Mouse (Mus musculus) embryo, embryonic 10 days (tissue): Measurements from ENCODE around the gene Aqr.

Experiments
- DNase-seq: peaks from one replicate; pipeline ENCODE4 v3.0.0-alpha.2; 2015; ENCODE audit warnings: low spot score

The Aqr gene

DNA sequence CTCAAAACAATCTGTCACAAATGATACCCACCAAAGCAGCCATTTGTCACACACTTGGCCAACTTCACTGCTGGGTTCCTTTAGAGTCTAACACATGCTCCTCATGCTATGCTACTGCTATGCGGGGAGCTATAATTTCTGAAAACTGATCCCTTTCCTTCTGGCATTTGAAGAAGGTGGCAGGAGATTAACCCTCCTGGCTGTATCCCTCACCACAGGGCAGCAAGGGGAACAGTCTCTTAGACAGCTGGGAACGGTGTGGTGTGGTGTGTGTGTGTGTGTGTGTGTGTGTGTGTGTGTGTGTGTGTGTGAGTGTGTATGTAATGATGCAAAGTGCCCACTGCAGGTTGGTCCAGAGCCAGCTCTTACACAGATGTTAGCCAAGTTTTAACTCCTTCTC lies 51.0 kb downstream of the Aqr start:
- no peak for DNase-seq

GRCm38 (mm10) chr2:114133355-114133754 lies 53.5 kb downstream of the Aqr start:
- DNase-seq, result no peak

DNA sequence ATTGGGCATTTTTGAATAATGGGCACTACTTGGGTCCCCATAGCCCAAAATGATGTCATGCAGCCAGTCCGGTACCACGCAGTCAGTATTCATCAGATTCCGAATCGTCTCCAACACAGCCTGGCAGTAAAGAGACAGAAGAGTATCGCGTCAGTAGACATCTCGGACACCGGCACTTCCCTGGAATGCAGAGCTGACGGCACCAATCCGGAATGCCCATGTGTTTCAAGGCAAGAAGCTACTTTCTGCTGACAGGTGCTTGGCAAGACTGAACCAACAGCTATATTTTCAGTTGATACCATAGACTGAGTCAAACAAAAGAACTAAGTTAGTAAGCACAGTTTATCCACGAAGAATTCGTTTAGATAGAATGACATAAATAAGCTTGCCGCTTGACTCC lies 56.2 kb downstream of the Aqr start:
- no peak for DNase-seq

GRCm38 (mm10) chr2:114123304-114123703 lies 63.5 kb downstream of the Aqr start:
- DNase-seq, result no peak

DNA sequence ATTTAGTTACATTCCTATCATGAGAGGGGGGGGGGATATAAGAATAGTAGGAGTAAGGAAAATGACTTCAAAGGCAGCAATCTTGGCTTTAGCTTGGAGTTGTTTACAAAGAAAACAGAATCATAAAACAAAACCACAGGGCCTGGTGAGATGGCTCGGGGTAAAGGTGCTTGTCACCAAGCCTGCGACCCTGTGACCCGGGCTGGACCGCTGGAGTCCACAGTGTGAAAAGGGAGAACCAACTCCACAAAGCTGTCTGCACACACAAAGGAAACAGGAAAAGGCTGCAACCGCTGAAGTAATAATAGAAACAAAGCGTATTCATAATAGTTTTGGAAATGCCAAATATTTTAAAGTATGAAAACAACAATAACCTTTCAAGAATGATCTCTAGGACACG lies 67.4 kb downstream of the Aqr start:
- DNase-seq, result no peak

- no peak for DNase-seq
These were observed 69.2 kb downstream of the Aqr start for GRCm38 (mm10) chr2:114117665-114118064.

DNA sequence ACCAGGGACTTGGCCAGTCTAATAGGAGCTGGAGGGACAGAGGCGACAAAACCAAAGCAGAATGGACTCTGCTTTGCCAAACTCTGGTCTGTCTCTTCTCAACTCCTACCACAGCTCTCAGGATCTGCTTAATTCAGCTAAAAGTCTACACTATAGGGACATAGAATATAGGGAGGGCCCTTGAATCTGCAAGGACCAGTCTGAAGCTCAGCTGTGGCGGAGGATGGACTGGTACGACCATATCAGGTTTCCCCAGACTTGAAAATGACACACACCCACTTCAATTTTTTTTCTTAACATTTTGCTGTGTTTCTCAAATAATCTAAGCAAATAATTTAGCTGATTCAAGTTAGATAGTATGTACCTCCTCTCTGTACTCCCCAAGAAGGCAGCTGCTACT lies 69.6 kb downstream of the Aqr start:
- no peak for DNase-seq

- no peak for DNase-seq
These were observed 71.3 kb downstream of the Aqr start for GRCm38 (mm10) chr2:114115563-114115962.

GRCm38 (mm10) chr2:114107288-114108278 lies 79.2 kb downstream of the Aqr start:
- no peak for DNase-seq

- no peak for DNase-seq
These were observed 80.4 kb downstream of the Aqr start for GRCm38 (mm10) chr2:114106383-114106782.

DNA sequence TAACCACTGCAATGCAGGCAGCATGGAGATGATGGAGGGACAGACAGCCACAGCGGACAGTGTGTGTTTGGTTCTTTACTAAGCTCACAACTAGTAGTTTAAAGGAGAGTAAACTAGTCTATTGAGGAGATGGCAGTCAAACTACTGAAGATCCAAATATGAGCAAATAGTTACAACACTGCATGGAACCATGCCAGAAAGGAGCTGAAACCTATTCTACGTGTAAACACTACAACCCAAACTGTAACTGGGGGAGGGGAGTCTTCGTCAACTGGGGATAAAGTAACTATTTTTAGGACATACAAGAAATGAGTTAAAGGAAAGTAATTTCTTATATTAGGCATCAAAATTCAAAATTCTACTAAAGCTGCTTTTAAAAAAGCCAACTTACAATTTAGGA lies 84.4 kb downstream of the Aqr start:
- DNase-seq, result no peak

GRCm38 (mm10) chr2:114100834-114101233 lies 86.0 kb downstream of the Aqr start:
- no peak for DNase-seq

DNA sequence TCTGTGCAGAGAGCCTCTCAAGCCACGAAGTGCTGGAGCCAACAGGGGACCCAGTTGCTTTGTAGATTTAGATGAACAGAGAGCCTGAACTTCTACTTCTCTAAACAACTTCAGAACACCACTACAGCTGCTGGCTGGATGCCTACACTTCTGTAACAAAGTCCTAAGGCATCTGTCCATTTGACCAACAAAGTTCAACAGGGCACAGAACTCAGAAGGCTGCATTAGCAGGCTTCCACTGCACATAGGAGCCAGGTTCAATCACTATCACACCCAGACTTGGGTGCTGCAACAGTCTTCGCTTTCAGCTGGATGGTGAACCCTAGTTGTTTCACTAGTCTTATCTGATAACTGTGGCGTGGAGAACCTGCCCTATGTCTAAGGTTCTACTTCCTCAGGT lies 87.0 kb downstream of the Aqr start:
- DNase-seq, result no peak

GRCm38 (mm10) chr2:114099109-114099508 lies 87.7 kb downstream of the Aqr start:
- no peak for DNase-seq

DNA sequence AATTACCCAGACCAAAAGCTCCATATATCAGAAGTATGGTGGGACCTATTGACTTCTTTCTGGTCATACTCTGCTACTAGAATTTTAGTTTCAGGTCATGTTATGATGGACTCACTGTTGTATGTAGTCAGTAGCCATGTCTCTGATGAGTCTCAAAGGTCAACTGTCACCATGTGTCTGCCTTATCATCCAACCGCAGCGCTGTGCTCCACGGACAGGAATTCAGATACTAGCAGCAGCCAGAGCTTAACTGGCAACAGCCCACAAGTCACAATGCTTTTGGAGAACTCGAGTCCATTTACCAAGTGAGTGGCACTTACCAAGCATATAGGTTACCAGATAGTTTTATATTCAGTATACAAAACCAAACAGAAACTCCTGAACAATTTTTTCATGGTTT lies 89.2 kb downstream of the Aqr start:
- DNase-seq, result no peak

- no peak for DNase-seq
These were observed 90.3 kb downstream of the Aqr start for GRCm38 (mm10) chr2:114096570-114096969.

DNA sequence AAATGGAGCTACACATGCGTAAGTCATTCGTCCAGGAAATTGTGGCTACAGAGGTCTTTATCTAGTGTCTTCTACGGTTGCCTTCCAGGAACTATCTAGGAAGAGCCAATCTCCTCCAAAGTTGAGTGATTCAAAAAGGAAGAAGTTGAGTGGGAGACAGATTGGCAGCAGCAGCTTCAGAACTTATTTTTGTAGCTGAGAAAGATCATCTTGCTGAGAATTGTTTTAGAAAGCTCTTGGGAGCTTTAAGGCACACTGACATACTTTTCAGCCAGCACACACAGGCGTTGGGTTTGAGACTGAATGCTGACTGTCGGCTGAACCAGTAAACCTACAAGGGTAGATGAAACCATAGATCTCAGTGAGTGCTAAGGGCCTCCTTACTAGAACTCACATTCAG lies 91.5 kb downstream of the Aqr start:
- no peak for DNase-seq

GRCm38 (mm10) chr2:114094696-114095095 lies 92.1 kb downstream of the Aqr start:
- no peak for DNase-seq

DNA sequence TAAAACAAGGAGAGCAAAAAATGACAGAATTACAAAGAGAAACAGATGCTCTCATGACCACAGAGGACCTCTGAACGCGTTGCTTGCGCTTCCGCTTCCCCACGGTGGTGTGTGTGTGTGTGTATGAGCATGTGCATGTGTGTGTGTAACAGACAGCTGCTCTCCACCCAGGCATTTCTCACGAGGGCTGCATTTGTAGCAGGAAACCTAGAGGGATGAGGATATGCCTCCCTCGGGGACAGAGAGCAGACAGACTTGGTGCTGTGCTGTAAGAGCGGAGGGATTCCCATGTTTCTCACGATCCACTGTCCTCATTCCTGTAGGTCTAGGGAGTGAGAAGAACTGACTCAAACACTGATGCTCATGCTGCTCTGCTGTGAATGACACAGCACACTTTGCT lies 93.2 kb downstream of the Aqr start:
- DNase-seq, result no peak

DNA sequence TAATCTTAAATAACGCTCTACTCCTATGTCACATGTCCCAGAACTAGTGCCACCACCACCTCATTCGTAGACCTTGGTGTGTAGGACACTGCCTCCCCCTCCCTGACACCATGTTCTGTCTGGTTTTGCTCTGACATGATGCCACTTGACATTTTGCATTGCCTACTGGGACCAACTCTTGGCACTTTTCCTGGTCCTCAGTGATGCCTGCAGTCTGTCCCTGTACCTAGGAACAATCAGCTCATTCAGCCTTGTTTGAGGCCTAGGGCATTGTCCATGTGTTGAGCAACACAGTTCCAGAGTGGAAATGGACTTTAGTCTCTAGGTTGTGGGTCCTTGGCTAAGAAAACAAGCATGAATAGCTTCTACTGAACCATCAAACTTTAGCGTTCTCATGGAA lies 97.0 kb downstream of the Aqr start:
- no peak for DNase-seq

GRCm38 (mm10) chr2:114087271-114087670 lies 99.6 kb downstream of the Aqr start:
- DNase-seq, result no peak

GRCm38 (mm10) chr2:114071876-114072275 lies 114.9 kb downstream of the Aqr start:
- no peak for DNase-seq

DNA sequence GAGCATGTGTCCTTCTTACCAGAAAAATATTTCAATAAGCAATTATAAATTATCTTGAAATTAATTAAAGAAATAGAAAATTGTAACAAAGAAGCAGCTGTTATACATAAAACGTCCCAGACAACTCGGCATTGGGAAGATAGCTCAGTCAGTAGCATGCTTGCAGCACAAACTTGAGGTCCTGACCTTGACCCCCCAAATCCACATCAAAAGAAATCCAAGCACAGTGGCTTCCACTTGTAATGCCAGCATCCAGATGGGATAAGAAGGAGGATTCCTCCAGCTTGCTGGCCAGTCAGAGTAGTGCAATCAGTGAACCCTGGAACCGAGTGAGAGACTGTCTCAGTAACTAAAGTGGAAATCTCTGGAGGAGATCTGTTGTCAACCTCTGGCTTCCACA lies 120.6 kb downstream of the Aqr start:
- DNase-seq, result no peak

- no peak for DNase-seq
These were observed 122.8 kb downstream of the Aqr start for GRCm38 (mm10) chr2:114064004-114064403.
